Mouse (Mus musculus) forebrain, embryonic 14.5 days (tissue): ENCODE results near the gene Sptbn1. TPM values are rescaled to one million over a fixed set of nuclear protein-coding genes. Genes with fewer than 3 reads are reported as not detected.

ENCODE experiments used
- ATAC-seq: fragments of 200-750 bp; cut with Nextera tagmentation; 2 replicates; pipeline ENCODE4 v1.8.0; 2017; ENCODE audit warnings: mild to moderate bottlenecking, moderate library complexity
- DNase-seq: peaks from one replicate; pipeline ENCODE4 v3.0.0-alpha.2; 2015; ENCODE audit warnings: low spot score
- H3K27ac ChIP-seq: fragments of 300-500 bp; sonication (generic); 2 replicates; pipeline ENCODE4 v1.5.1; 2014; ENCODE audit warnings: low read depth, mild to moderate bottlenecking, control low read depth, low read length, moderate library complexity
- H3K27me3 ChIP-seq: fragments of 300-500 bp; sonication (generic); replicated peaks from 2 replicates; pipeline ENCODE4 v1.6.1; 2014; ENCODE audit warnings: low read length, control low read depth, mixed read lengths; ENCODE audit not compliant: control insufficient read depth, insufficient read depth
- H3K36me3 ChIP-seq: fragments of 300-500 bp; sonication (generic); 2 replicates; pipeline ENCODE4 v1.6.1; 2014; ENCODE audit warnings: low read length, control low read depth; ENCODE audit not compliant: control insufficient read depth, insufficient read depth
- H3K4me1 ChIP-seq: fragments of 300-500 bp; sonication (generic); 2 replicates; pipeline ENCODE4 v1.6.1; 2014; ENCODE audit warnings: antibody characterized with exemption, low read length, control low read depth; ENCODE audit not compliant: control insufficient read depth, insufficient read depth
- H3K4me2 ChIP-seq: fragments of 300-500 bp; sonication (generic); 2 replicates; pipeline ENCODE4 v1.6.1; 2014; ENCODE audit warnings: mild to moderate bottlenecking, control low read depth, low read length
- H3K4me3 ChIP-seq: fragments of 300-500 bp; sonication (generic); 2 replicates; pipeline ENCODE4 v1.5.1; 2014; ENCODE audit warnings: low read depth, low read length, control low read depth
- H3K9ac ChIP-seq: fragments of 300-500 bp; sonication (generic); 2 replicates; pipeline ENCODE4 v1.6.1; 2014; ENCODE audit warnings: mild to moderate bottlenecking, low read length, control low read depth, moderate library complexity
- H3K9me3 ChIP-seq: fragments of 300-500 bp; sonication (generic); replicated peaks from 2 replicates; pipeline ENCODE4 v1.6.1; 2016; ENCODE audit warnings: low read length, control low read depth, mixed read lengths; ENCODE audit not compliant: control insufficient read depth
- WGBS: fragments of 180-500 bp; shearing (Covaris S2); extraction: QIAGEN DNeasy Blood & Tissue Kit; methylation state at CpG from one replicate; pipeline ENCODE4 v1.1.7; 2014; 5-methylcytosine and 5-hydroxymethylcytosine counted together
- polyA plus RNA-seq: library from polyadenylated mRNA; unstranded; fragments of >200 nt; fragmentation: Nextera tagmentation; extraction: Ambion mirVana; gene quantifications from 2 replicates; pipeline ENCODE4 v1.2.1, GENCODE M21; 2014

Gene Sptbn1
- polyA plus RNA-seq, 1 experiment from 2014 or later, result 101 TPM

GRCm38 (mm10) chr11:30091892-30092291 lies 176.1 kb downstream of the Sptbn1 start:
- H3K9ac ChIP-seq, result no peak overlapping the region
- H3K4me1 ChIP-seq, result no peaks in the 10 kb centered on the region
- H3K4me2 ChIP-seq, result no peak overlapping the region
- ATAC-seq (no peak), DNase-seq (peak; percentile 12)
- no peak overlapping the region for H3K4me3 ChIP-seq
- WGBS, result 54% methylated on average over 4 of the region's 4 CpGs
- no peak overlapping the region for H3K27ac ChIP-seq
- no peaks in the 10 kb centered on the region for H3K9me3 ChIP-seq
- no peaks in the 10 kb centered on the region for H3K27me3 ChIP-seq
- H3K36me3 ChIP-seq, result no peaks in the 10 kb centered on the region; the same call in 1 of the 2 replicates

DNA sequence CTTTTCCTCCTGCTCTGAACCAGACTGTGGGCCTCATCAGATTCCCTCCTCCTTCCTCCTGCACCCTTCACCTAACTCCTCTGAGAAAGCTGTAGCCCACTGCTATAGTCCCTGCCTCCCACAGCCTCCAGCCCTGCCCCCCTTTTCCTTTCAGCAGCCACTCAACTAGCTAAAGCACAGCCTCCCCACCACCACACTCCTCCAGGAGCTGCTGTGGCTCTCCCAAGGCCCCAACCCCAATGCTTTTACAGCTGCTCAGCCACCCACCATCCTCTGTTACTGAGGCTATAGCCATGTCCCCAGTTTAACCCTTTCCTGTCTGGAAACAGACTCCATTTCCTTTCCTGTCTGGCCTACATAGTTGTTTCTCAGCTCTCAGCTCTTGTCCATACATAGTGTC lies 182.9 kb downstream of the Sptbn1 start:
- Histone ChIP-seq H3K9me3 (no peaks in the 10 kb centered on the region), H3K9ac (no peak overlapping the region), H3K4me3 (no peak overlapping the region), H3K36me3 (no peaks in the 10 kb centered on the region), H3K27ac (no peak overlapping the region), H3K27me3 (no peaks in the 10 kb centered on the region), H3K4me2 (no peak overlapping the region), H3K4me1 (no peaks in the 10 kb centered on the region)
- DNase-seq (no peak), ATAC-seq (no peak)

DNA sequence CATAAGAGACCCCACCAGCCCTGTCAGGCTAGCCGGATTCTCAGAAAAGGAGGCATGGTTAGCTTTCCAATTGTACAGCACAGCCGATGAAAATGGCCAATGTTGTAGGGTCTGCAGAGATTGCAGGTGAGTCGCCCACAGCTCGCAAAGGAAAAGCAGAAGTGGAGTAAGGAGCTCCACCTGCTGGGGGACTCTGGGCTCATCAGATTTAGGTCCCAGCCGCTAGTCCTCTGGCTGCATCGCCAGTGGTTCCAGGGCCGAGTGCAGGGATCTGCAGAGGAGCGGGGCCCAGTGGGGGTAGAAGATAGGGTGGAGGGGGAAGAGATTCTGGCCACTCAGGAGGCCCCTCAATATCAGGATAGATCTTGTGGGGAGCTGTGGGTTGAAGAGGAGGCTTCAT lies 210.7 kb downstream of the Sptbn1 start:
- WGBS, result 55% methylated on average over 8 of the region's 8 CpGs

More for the DNA sequence above, 210.7 kb downstream of the Sptbn1 start:
- no peaks in the 10 kb centered on the region for H3K4me1 ChIP-seq
- H3K36me3 ChIP-seq, result no peaks in the 10 kb centered on the region
- DNase-seq (peak; percentile 17), ATAC-seq (no peak)
- H3K27me3 ChIP-seq, result no peaks in the 10 kb centered on the region
- no peaks in the 10 kb centered on the region for H3K9me3 ChIP-seq
- no peak overlapping the region for H3K9ac ChIP-seq
- no peak overlapping the region for H3K4me3 ChIP-seq
- no peak overlapping the region for H3K4me2 ChIP-seq
- no peak overlapping the region for H3K27ac ChIP-seq

Other genes starting within 250 kb of the Sptbn1 start
- gene Eml6, start 242.1 kb downstream of the Sptbn1 start, polyA plus RNA-seq, result 2.0 and 3.3 TPM in 2 replicates
- not detected in 2 replicates for gene 4930505A04Rik, start 203.7 kb upstream of the Sptbn1 start, polyA plus RNA-seq